Mouse (Mus musculus) subcutaneous adipose tissue, adult 2 months (tissue): ENCODE measurements around the gene Tmsb15l. TPM values are rescaled to one million over a fixed set of nuclear protein-coding genes. Genes with fewer than 3 reads are reported as not detected.

ENCODE experiments used
- polyA plus RNA-seq: library from polyadenylated mRNA; depleted of rRNA; stranded (reverse); fragments of >200 nt; gene quantifications from 2 replicates; pipeline ENCODE4 v1.2.3, GENCODE M21; 2012; ENCODE audit warnings: low replicate concordance; rRNA removed

Gene Tmsb15l
- polyA plus RNA-seq, result 0.23 and 0.62 TPM in 2 replicates

GRCm38 (mm10) chrX:136976424-136977084, at the start of gene Tmsb15l, which contains the start of gene Tmsb15b1:
TSS of gene Tmsb15l (minus strand) at chrX:136976869.
TSS of gene Tmsb15b1 (minus strand) at chrX:136976874.

GRCm38 (mm10) chrX:136992978-136993547, 16.4 kb upstream of the Tmsb15l start, which contains the start of gene Zcchc18:
TSS of gene Zcchc18 (plus strand) at chrX:136993155.

GRCm38 (mm10) chrX:136975397-136975796, 1.3 kb downstream of the Tmsb15l start, which contains the start of gene Tmsb15b2:
TSS of gene Tmsb15b2 (minus strand) at chrX:136975497.

GRCm38 (mm10) chrX:136927031-136927430, 49.6 kb downstream of the Tmsb15l start, which contains the start of gene H2bfm:
TSS of gene H2bfm (plus strand) at chrX:136927325.

Other genes starting within 250 kb of the Tmsb15l start
- gene Morf4l2, start 233.2 kb downstream of the Tmsb15l start, polyA plus RNA-seq, result 57.8 and 91.2 TPM in 2 replicates
- not detected in 2 replicates for gene Glra4, start 196.7 kb downstream of the Tmsb15l start, polyA plus RNA-seq
- 3.9 and 6.1 TPM in 2 replicates for gene Plp1, start 154.2 kb downstream of the Tmsb15l start, polyA plus RNA-seq
- 0.03 TPM in 1 of 2 replicates, not detected in the other for gene Rab9b, start 108.1 kb downstream of the Tmsb15l start, polyA plus RNA-seq
- not detected in 2 replicates for gene H2bfm, start 49.5 kb downstream of the Tmsb15l start, polyA plus RNA-seq
- not detected in 2 replicates for gene Tmsb15b2, start 1.4 kb downstream of the Tmsb15l start, polyA plus RNA-seq
- gene Tmsb15b1, start within 50 bp of the Tmsb15l start, polyA plus RNA-seq, result 2.5 TPM in 1 of 2 replicates, not detected in the other
- gene Zcchc18, start 16.3 kb upstream of the Tmsb15l start, polyA plus RNA-seq, result 0.20 and 1.5 TPM in 2 replicates
- 2.6 and 3.9 TPM in 2 replicates for gene Slc25a53, start 61.4 kb upstream of the Tmsb15l start, polyA plus RNA-seq
- 0.56 and 1.2 TPM in 2 replicates for gene Fam199x, start 72.7 kb upstream of the Tmsb15l start, polyA plus RNA-seq
- not detected in 2 replicates for gene Esx1, start 145.2 kb upstream of the Tmsb15l start, polyA plus RNA-seq